Mouse (Mus musculus) liver, embryonic 15.5 days (tissue): Measurements from ENCODE around the gene Slc6a12. TPM values are rescaled to one million over a fixed set of nuclear protein-coding genes. Genes with fewer than 3 reads are reported as not detected.
A peak's percentile ranks its signal among the peaks of the same experiment; 100 is the strongest.
"Not testable (repeated sequence)": the region's sequence is repeated elsewhere in the genome, so short reads cannot be mapped to it uniquely, and the experiment has no call there.

ENCODE experiments used
- ATAC-seq: fragments of 200-750 bp; cut with Nextera tagmentation; 2 replicates; pipeline ENCODE4 v1.8.0; 2017; ENCODE audit warnings: moderate number of reproducible peaks, mild to moderate bottlenecking, moderate library complexity; ENCODE audit not compliant: insufficient read depth
- H3K27ac ChIP-seq: fragments of 300-500 bp; sonication (generic); replicated peaks from 2 replicates; pipeline ENCODE4 v1.5.1; 2015; ENCODE audit warnings: mild to moderate bottlenecking, inconsistent platforms
- H3K27me3 ChIP-seq: fragments of 300-500 bp; sonication (generic); 2 replicates; pipeline ENCODE4 v1.6.1; 2015; ENCODE audit warnings: mild to moderate bottlenecking, inconsistent platforms
- H3K36me3 ChIP-seq: fragments of 300-500 bp; sonication (generic); replicated peaks from 2 replicates; pipeline ENCODE4 v1.6.1; 2015; ENCODE audit warnings: moderate library complexity, mild to moderate bottlenecking, inconsistent platforms
- H3K4me1 ChIP-seq: fragments of 300-500 bp; sonication (generic); replicated peaks from 2 replicates; pipeline ENCODE4 v1.6.1; 2015; ENCODE audit warnings: inconsistent platforms
- H3K4me2 ChIP-seq: fragments of 300-500 bp; sonication (generic); 2 replicates; pipeline ENCODE4 v1.6.1; 2015; ENCODE audit warnings: moderate library complexity, mild to moderate bottlenecking, inconsistent platforms
- H3K4me3 ChIP-seq: fragments of 300-500 bp; sonication (generic); replicated peaks from 2 replicates; pipeline ENCODE4 v1.5.1; 2015; ENCODE audit warnings: mild to moderate bottlenecking, inconsistent platforms
- H3K9ac ChIP-seq: fragments of 300-500 bp; sonication (generic); 2 replicates; pipeline ENCODE4 v1.6.1; 2015; ENCODE audit warnings: moderate library complexity, mild to moderate bottlenecking, inconsistent platforms
- H3K9me3 ChIP-seq: fragments of 300-500 bp; sonication (generic); replicated peaks from 2 replicates; pipeline ENCODE4 v1.6.1; 2016; ENCODE audit warnings: inconsistent platforms
- WGBS: fragments of 180-500 bp; shearing (Covaris S2); methylation state at CpG from one replicate; pipeline ENCODE4 v1.1.7; 2015; ENCODE audit warnings: mixed read lengths; ENCODE audit not compliant: insufficient replicate concordance; 5-methylcytosine and 5-hydroxymethylcytosine counted together
- polyA plus RNA-seq: library from polyadenylated mRNA; unstranded; fragments of >200 nt; fragmentation: Nextera tagmentation; extraction: Ambion mirVana; gene quantifications from 2 replicates; pipeline ENCODE4 v1.2.1, GENCODE M21; 2015

Gene Slc6a12
- polyA plus RNA-seq, 1 experiment from 2014 or later = 2.5 TPM

DNA sequence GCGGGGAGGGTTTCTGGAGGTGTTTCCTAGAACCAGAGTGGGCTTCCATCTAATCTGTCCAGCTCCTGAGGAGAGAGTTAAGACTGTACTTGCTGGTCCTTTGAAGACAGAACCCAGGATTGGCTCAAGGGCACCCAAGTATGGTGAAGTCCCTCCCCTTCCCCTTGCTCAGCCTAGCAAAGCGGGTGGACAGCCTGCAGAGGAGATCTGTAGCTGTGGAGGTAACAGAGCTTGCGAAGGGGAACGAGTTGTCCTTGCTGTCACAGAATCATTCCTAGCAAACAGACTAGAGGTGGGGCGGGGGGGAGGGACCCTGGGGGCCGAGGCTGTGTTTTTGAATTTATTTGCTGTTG lies 871 bp downstream of the Slc6a12 start:
- H3K4me1 ChIP-seq = no peaks in the 10 kb centered on the region; the same call in 1 of the 2 replicates
- WGBS = 39% methylated on average over 6 of the region's 6 CpGs
- H3K27ac ChIP-seq = no peak overlapping the region
- no peaks in the 10 kb centered on the region for H3K36me3 ChIP-seq
- H3K9ac ChIP-seq = no peak overlapping the region
- H3K4me2 ChIP-seq = 0 out of 2 replicates have a peak overlapping the region, but pooled peaks have one; percentile 3
- no peaks in the 10 kb centered on the region for H3K27me3 ChIP-seq
- no peak overlapping the region for H3K4me3 ChIP-seq
- H3K9me3 ChIP-seq = no peaks in the 10 kb centered on the region
- ATAC-seq = no peak

DNA sequence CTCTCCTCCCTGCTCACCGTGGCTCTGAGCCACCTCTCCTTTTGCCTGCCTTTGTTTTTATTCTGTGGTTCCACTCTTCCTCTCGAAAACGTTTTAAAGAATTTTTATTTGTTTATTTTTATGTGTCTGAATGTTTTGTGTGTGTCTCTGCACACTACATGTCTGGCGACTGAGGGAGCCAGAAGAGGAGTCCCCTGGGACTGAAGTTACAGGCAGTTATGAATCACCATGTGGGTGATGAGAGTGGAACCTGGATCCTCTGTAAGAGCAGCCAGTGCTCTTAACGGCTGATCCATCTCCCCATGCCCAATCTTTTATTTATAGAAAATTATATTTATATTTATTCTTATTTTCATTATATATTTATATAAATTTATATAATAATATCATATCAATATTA lies 1.5 kb downstream of the Slc6a12 start:
- H3K4me3 ChIP-seq = no peak overlapping the region
- WGBS = 46% methylated on average over 5 of the region's 5 CpGs
- H3K9me3 ChIP-seq = no peaks in the 10 kb centered on the region
- no peak overlapping the region for H3K9ac ChIP-seq
- no peak overlapping the region for H3K27ac ChIP-seq
- H3K27me3 ChIP-seq = no peaks in the 10 kb centered on the region
- H3K36me3 ChIP-seq = no peaks in the 10 kb centered on the region
- no peak overlapping the region for H3K4me2 ChIP-seq
- H3K4me1 ChIP-seq = no peaks in the 10 kb centered on the region; the same call in 1 of the 2 replicates
- ATAC-seq = no peak

DNA sequence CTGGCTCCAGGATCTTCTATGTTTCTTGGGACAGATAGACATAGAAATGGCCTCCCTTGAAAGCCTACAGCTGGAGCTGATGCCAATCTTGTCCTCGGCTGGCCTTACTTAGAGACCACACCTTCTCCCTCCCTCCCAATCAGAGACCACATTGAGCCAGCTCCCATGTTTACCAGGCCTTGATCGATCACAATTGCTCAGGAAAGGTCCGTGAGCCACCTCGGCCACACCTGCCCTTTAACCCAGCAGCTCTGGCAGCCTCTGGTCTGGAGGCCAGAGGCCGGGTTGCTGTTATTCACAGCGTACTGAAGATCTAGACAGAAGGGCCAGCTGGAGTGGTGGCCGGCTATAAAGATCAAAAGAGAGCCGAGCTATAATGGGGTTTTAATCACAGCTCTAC lies 3.6 kb downstream of the Slc6a12 start:
- no peaks in the 10 kb centered on the region for H3K27me3 ChIP-seq
- no peaks in the 10 kb centered on the region for H3K9me3 ChIP-seq
- 0 out of 2 replicates have a peak overlapping the region, but pooled peaks have one; percentile 20 for H3K4me2 ChIP-seq
- H3K4me1 ChIP-seq = no peaks in the 10 kb centered on the region; the same call in 1 of the 2 replicates
- H3K9ac ChIP-seq = no peak overlapping the region
- no peak overlapping the region for H3K4me3 ChIP-seq
- WGBS = 38% methylated on average over 8 of the region's 8 CpGs
- H3K36me3 ChIP-seq = no peaks in the 10 kb centered on the region
- H3K27ac ChIP-seq = peak overlapping the region; percentile 41; the same call in 1 of the 2 replicates
- peak; percentile 74 for ATAC-seq

DNA sequence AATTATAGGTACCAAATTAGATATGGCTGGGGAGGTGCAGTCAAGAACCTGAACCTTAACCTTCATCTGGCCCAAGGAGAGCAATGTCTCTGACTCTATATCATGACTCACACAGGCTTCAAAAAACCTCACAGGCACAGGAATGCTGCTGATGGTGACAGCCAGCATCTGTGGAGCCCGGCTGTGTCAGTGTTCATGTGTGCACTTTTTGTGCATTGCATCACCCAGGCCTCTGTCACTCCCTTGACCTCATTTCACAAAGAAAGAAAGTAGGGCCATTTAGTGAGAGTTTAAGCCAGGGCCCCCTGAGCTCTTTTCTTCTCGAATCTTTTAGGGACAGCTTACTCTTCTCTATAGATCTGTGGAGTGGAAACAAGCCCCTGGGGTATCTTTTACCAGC lies 9.4 kb downstream of the Slc6a12 start:
- 29% methylated on average over 2 of the region's 2 CpGs for WGBS
- H3K27ac ChIP-seq = no peak overlapping the region
- H3K9ac ChIP-seq = no peak overlapping the region
- H3K4me3 ChIP-seq = no peak overlapping the region
- H3K4me2 ChIP-seq = no peak overlapping the region
- H3K27me3 ChIP-seq = no peaks in the 10 kb centered on the region
- no peaks in the 10 kb centered on the region for H3K4me1 ChIP-seq
- no peaks in the 10 kb centered on the region for H3K9me3 ChIP-seq
- H3K36me3 ChIP-seq = no peaks in the 10 kb centered on the region
- ATAC-seq = no peak

DNA sequence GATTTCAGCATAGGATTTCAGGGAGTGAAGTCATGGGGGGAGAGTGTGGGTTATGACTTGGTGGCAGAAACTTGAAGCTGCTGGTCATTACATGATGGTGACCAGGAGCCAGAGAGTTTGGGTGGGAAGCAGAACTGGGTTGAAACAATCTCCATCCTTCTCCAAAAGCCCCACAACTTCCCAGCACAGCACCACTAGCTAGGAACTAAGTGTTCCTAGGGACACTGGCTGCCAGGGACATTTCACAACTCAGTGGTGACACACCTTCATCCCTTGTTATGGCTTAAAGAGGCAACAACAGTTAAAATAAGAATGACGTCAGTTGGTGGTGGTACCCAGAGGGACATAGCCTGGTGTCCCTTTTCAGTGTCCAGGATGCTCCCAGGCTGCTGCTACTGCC lies 13.2 kb downstream of the Slc6a12 start:
- no peak for ATAC-seq

DNA sequence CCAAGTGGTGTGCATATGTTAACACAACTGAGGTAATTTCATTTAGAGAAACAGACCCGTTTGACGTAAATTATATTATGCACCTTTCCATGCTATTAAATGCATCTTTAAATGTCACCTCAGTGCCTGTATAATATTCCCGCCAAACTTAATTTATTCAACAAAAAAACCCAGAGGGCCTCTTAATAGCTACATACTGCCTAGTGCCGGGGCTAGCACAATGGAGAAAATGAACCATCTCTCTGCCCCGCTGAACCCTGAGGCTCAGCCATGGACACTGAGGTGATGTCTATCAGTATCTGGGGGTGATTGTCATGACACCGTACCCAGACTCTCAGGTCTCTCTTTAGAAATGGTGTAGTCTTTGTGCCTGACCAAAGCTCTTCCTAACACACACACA lies 14.4 kb downstream of the Slc6a12 start:
- H3K4me1 ChIP-seq = no peaks in the 10 kb centered on the region
- H3K27ac ChIP-seq = no peak overlapping the region
- H3K9ac ChIP-seq = no peak overlapping the region
- H3K36me3 ChIP-seq = no peaks in the 10 kb centered on the region
- H3K4me2 ChIP-seq = no peak overlapping the region
- no peaks in the 10 kb centered on the region for H3K27me3 ChIP-seq
- no peaks in the 10 kb centered on the region for H3K9me3 ChIP-seq
- WGBS = 68% methylated on average over 6 of the region's 6 CpGs
- no peak for ATAC-seq
- no peak overlapping the region for H3K4me3 ChIP-seq

More for the DNA sequence above, 13.2 kb downstream of the Slc6a12 start:
- 75% methylated on average over 1 of the region's 1 CpGs for WGBS
- Histone ChIP-seq H3K4me3 (no peak overlapping the region), H3K4me1 (no peaks in the 10 kb centered on the region), H3K36me3 (no peaks in the 10 kb centered on the region), H3K27ac (no peak overlapping the region), H3K9me3 (no peaks in the 10 kb centered on the region), H3K4me2 (no peak overlapping the region), H3K9ac (no peak overlapping the region), H3K27me3 (no peaks in the 10 kb centered on the region)

DNA sequence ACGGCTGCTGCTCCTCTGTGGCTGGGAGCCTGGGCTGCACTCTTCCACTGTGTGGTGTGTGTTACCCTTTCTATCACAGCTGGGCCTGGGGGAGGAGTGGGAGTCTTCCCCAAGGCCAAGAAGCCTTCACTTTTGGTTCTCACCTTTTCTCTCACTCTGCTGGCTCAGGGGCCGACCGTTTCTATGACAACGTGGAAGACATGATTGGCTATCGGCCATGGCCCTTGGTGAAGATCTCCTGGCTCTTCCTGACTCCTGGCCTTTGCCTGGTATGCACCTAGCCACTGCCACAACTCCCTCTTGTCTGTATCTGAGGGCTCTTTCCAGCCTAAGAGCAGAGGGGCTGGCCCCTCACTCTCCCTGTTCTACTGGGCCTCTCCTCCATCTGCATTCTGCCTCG lies 20.2 kb downstream of the Slc6a12 start:
- no peak overlapping the region for H3K27ac ChIP-seq
- H3K36me3 ChIP-seq = no peaks in the 10 kb centered on the region
- no peak for ATAC-seq
- 65% methylated on average over 6 of the region's 6 CpGs for WGBS
- H3K27me3 ChIP-seq = no peaks in the 10 kb centered on the region
- no peak overlapping the region for H3K9ac ChIP-seq
- H3K4me3 ChIP-seq = no peak overlapping the region
- H3K9me3 ChIP-seq = no peaks in the 10 kb centered on the region
- no peak overlapping the region for H3K4me2 ChIP-seq
- no peaks in the 10 kb centered on the region for H3K4me1 ChIP-seq

DNA sequence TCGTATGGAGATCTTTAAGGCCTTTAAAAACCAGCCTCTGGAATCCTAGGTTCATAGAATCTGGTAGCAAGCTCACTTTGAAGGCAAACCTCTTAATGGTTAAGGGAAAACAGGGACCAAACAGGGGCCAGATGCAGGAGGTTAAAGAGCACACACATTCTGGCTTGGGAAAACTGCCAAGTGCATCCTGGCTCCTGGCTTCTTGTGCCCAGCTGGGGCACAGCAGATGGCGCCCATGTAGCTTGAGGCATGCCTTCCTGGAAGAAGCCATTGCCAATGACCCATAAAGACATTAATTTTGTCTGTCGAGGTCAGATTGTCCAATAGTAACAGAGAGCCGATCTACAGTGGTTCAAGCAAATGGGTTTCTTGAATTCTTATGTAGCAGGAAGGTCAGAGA lies 21.1 kb downstream of the Slc6a12 start:
- H3K9me3 ChIP-seq = no peaks in the 10 kb centered on the region
- H3K4me1 ChIP-seq = no peaks in the 10 kb centered on the region
- WGBS = 50% methylated on average over 4 of the region's 4 CpGs
- H3K36me3 ChIP-seq = no peaks in the 10 kb centered on the region
- ATAC-seq = no peak
- H3K9ac ChIP-seq = no peak overlapping the region
- H3K4me3 ChIP-seq = no peak overlapping the region
- H3K27ac ChIP-seq = no peak overlapping the region
- H3K27me3 ChIP-seq = no peaks in the 10 kb centered on the region
- H3K4me2 ChIP-seq = no peak overlapping the region

DNA sequence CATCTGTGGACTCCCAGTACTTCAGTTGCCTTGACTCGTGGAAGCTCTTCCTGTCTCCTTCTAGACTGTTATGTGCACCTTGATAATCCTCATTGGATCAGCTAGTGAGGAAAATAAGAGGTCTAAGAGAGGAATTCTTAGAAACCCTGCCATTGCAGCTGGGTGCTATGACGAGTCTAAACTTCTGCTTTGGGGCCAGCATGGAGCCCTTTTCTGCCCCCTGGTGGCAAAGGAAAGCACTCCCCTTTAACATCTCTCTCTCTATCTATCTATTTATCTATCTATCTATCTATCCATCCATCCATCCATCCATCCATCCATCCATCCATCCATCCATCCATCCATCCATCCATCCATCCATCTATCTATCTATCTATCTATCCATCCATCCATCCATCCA lies 23.7 kb downstream of the Slc6a12 start:
- H3K36me3 ChIP-seq, H3K27me3 ChIP-seq, H3K4me2 ChIP-seq, H3K27ac ChIP-seq, ATAC-seq, H3K4me1 ChIP-seq, H3K9me3 ChIP-seq, H3K9ac ChIP-seq, H3K4me3 ChIP-seq: not testable (repeated sequence)
- WGBS = 7% methylated on average over 2 of the region's 2 CpGs

DNA sequence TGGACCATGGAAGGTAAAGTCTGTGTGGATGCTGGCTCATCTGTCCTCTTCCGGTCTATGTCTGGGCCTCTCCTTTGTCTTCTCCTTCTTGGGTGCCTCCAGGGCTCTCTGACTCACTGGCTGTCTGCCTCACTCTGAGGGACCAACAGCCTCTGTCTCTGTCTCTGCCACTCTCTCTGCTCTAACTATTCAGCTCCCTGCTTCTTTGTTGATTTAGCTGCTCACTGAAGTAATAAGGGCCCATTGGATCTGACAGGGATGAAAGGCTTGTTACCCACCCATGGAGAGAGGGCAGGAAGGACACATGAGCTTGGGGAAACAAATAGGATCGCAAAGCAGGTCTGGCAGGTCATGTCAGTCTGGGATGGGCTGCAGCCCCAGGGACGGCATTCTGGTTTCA lies 24.2 kb downstream of the Slc6a12 start:
- Histone ChIP-seq H3K9me3 (no peaks in the 10 kb centered on the region), H3K4me3 (no peak overlapping the region), H3K36me3 (no peaks in the 10 kb centered on the region), H3K9ac (no peak overlapping the region), H3K27me3 (no peaks in the 10 kb centered on the region), H3K4me2 (no peak overlapping the region), H3K4me1 (no peaks in the 10 kb centered on the region), H3K27ac (no peak overlapping the region)
- ATAC-seq = no peak
- 50% methylated on average over 3 of the region's 3 CpGs for WGBS

DNA sequence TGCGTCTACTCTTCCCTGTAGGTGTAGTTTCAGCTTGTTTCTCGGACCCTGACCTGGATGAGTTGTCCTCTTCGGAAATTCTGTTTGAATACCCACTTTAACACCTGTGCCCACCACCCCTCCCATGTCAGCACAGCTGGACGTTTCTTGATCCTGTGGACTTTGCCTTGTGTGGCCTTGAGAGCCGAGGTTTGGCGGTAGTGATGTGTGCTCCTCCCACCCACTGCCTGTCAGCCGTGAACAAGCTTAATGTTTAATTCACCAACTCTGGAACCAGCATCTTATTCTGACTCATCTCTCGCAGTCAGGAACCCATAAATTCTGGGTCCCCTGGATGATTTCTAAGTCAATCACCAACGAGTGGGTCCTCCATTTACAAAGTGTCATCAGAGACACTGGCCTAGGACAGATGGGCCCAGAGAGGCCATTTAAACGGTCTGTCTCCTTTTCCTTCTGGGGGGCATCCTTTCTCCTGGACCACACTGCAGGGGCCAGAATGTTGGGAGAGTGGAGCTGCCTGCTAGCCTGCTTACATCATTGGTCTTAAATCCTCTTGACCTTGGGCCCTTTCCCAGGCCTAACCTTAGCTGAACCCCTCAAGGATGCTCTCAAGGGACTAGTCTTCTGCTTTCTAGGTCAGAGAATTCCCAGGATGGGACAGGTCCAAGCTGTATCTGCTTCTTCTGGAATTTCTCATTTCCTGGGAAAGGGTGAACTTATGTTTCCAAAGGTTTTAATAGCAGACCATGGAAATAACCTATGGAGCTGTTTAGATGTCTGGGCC lies 28.5 kb downstream of the Slc6a12 start:
- WGBS = 51% methylated on average over 10 of the region's 10 CpGs
- Histone ChIP-seq H3K4me1 (no peaks in the 10 kb centered on the region), H3K4me3 (no peak overlapping the region), H3K9ac (no peak overlapping the region), H3K36me3 (no peaks in the 10 kb centered on the region), H3K27me3 (no peaks in the 10 kb centered on the region), H3K9me3 (no peaks in the 10 kb centered on the region), H3K27ac (no peak overlapping the region), H3K4me2 (no peak overlapping the region)
- ATAC-seq = no peak

DNA sequence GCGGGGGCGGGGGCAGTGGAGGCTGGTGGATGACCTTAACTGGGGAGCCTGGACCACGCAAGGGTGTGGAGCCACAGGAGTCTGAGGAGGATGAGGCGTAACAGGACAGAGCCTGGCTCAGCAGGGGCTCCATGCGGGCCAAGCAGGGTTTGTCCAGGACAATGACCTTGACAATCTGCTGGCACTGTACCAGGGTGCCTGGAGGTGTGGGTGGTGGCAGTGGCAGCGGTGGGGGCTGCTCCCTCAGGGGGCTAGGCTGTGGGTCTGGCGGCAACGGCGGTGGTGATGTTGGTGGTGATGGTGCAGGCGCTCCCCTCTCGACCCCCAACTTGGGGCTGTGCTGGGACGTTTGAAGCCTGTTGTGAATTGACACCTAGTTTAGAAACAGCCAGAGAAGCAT lies 33.3 kb downstream of the Slc6a12 start:
- H3K9ac ChIP-seq = no peak overlapping the region
- no peak for ATAC-seq
- no peak overlapping the region for H3K27ac ChIP-seq
- H3K27me3 ChIP-seq = no peaks in the 10 kb centered on the region; the same call in 1 of the 2 replicates
- H3K4me3 ChIP-seq = no peak overlapping the region
- 47% methylated on average over 12 of the region's 12 CpGs for WGBS
- H3K9me3 ChIP-seq = no peaks in the 10 kb centered on the region
- no peaks in the 10 kb centered on the region for H3K4me1 ChIP-seq
- H3K4me2 ChIP-seq = no peak overlapping the region
- H3K36me3 ChIP-seq = no peaks in the 10 kb centered on the region
